Mouse (Mus musculus) liver, embryonic 14.5 days (tissue): ENCODE measurements around the gene Rpl10-ps3. TPM values are rescaled to one million over a fixed set of nuclear protein-coding genes. Genes with fewer than 3 reads are reported as not detected.

ENCODE experiments used
- ATAC-seq: fragments of 200-750 bp; cut with Nextera tagmentation; 2 replicates; pipeline ENCODE4 v1.8.0; 2017; ENCODE audit warnings: moderate number of reproducible peaks, mild to moderate bottlenecking, moderate library complexity; ENCODE audit not compliant: insufficient read depth
- DNase-seq, 3 experiments: peaks; one replicate each; pipeline ENCODE4 v3.0.0-alpha.2; 2012 to 2013; ENCODE audit warnings: low read depth in 3 of 3, low spot score in 3 of 3
- H3K27ac ChIP-seq: fragments of 300-500 bp; sonication (generic); 2 replicates; pipeline ENCODE4 v1.5.1; 2014; ENCODE audit warnings: moderate library complexity, mild to moderate bottlenecking, control low read depth, inconsistent platforms
- H3K27me3 ChIP-seq: fragments of 300-500 bp; sonication (generic); 2 replicates; pipeline ENCODE4 v1.6.1; 2014; ENCODE audit warnings: mild to moderate bottlenecking, low read length, moderate library complexity; ENCODE audit not compliant: control insufficient read depth, insufficient read depth
- H3K36me3 ChIP-seq: fragments of 300-500 bp; sonication (generic); replicated peaks from 2 replicates; pipeline ENCODE4 v1.6.1; 2014; ENCODE audit warnings: low read depth; ENCODE audit not compliant: control insufficient read depth, insufficient read depth
- H3K4me1 ChIP-seq, 2 experiments: fragments of 200-500 bp in 1 of 2; fragments of 300-500 bp in 1 of 2; sonication (generic) in 1 of 2; replicated peaks; 2 replicates each; pipeline ENCODE4 v1.6.1; 2012 to 2014; ENCODE audit warnings: antibody characterized with exemption in 1 of 2, inconsistent platforms in 1 of 2, low read length in 1 of 2; ENCODE audit not compliant: control insufficient read depth in 2 of 2, insufficient read depth in 2 of 2
- H3K4me2 ChIP-seq: fragments of 300-500 bp; sonication (generic); 2 replicates; pipeline ENCODE4 v1.6.1; 2014; ENCODE audit warnings: low read depth, mild to moderate bottlenecking, control low read depth, moderate library complexity
- H3K4me3 ChIP-seq, 2 experiments: fragments of 200-500 bp in 1 of 2; fragments of 300-500 bp in 1 of 2; sonication (generic) in 1 of 2; 2 replicates each; pipeline ENCODE4 v1.5.1; 2012 to 2014; ENCODE audit warnings: low read depth in 2 of 2, low read length in 2 of 2, mild to moderate bottlenecking in 2 of 2, control low read depth in 1 of 2, inconsistent platforms in 1 of 2, moderate library complexity in 1 of 2; ENCODE audit not compliant: insufficient read depth in 1 of 2
- H3K9ac ChIP-seq: fragments of 300-500 bp; sonication (generic); replicated peaks from 2 replicates; pipeline ENCODE4 v1.6.1; 2014; ENCODE audit warnings: mild to moderate bottlenecking, control low read depth, moderate library complexity
- H3K9me3 ChIP-seq: fragments of 300-500 bp; sonication (generic); 2 replicates; pipeline ENCODE4 v1.6.1; 2016; ENCODE audit warnings: low read length, mixed read lengths; ENCODE audit not compliant: control insufficient read depth
- CTCF ChIP-seq: IDR thresholded peaks from 2 replicates; pipeline ENCODE4 v1.5.1; 2016; ENCODE audit warnings: antibody characterized with exemption, low read depth, control low read depth
- EP300 ChIP-seq: IDR thresholded peaks from 2 replicates; pipeline ENCODE4 v1.6.1; 2016; ENCODE audit warnings: antibody characterized with exemption, low read depth
- WGBS: fragments of 180-500 bp; shearing (Covaris S2); extraction: QIAGEN DNeasy Blood & Tissue Kit; methylation state at CpG from one replicate; pipeline ENCODE4 v1.1.7; 2014; ENCODE audit not compliant: insufficient replicate concordance; 5-methylcytosine and 5-hydroxymethylcytosine counted together
- polyA plus RNA-seq, 2 experiments: library from polyadenylated mRNA; depleted of rRNA in 1 of 2; stranded (reverse) in 1 of 2; unstranded in 1 of 2; fragments of >200 nt; fragmentation: Nextera tagmentation in 1 of 2; extraction: Ambion mirVana in 1 of 2; gene quantifications; 2 replicates each; pipeline versions ENCODE4 v1.2.1 to v1.2.3; 2012 to 2014

Rpl10-ps3 gene
- polyA plus RNA-seq, 2 experiments: 66.7 to 308 TPM

DNA sequence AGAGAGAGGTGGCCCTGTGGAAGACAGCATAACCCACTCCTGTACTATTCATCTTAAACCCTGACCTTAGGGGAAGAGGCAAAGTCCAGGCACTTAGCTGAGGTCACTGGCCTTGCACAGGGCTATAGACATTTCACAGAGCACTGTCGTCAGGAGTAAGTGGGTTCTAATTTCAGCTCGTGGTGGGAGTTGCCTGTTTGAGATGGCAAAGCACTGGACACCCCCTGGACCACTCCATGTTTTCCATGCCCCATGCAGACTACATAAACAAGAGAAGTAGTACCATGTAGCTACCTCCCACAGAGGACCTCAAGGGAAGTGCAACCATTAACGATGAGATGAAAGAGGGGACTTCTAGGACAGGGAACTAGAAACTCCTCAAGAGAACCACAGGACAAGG lies 29.1 kb downstream of the Rpl10-ps3 start:
- H3K4me2 ChIP-seq: no peak overlapping the region
- WGBS: 31% methylated on average over 3 of the region's 3 CpGs
- no peaks in the 10 kb centered on the region for H3K4me1 ChIP-seq
- no peak for DNase-seq
- no peaks in the 10 kb centered on the region for H3K9me3 ChIP-seq
- no peak overlapping the region for H3K27ac ChIP-seq
- H3K9ac ChIP-seq: no peak overlapping the region
- TF ChIP-seq EP300 (no peak), CTCF (no peak)
- ATAC-seq: no peak
- H3K36me3 ChIP-seq: no peaks in the 10 kb centered on the region
- no peaks in the 10 kb centered on the region for H3K27me3 ChIP-seq
- H3K4me3 ChIP-seq: no peak overlapping the region

DNA sequence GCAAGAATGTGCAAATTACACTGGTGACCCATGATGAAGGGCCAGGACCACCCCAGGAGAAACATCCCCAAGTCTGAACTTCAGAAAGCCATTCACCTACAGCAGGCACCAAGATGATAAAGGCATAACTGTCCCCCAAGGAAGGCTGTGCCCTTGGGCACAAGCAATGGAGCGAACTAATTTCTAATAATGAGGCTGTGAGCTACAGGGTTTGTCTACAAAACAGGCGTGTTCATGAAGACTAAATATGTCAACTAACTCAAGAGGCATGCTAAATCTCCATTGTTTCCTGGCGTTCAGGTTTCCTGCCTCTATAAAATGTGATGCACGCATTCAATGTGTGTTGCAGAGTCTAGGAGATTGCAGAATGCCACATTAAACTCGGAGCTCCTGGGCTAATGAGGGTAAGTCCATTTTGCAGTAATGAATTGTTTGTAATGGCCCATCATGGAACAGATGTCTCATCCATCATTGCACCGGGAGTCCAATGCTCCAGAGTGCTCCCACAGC lies 33.7 kb downstream of the Rpl10-ps3 start:
- Histone ChIP-seq H3K4me2 (no peak overlapping the region), H3K4me1 (no peaks in the 10 kb centered on the region)
- no peak for TF ChIP-seq CTCF
- no peak for TF ChIP-seq EP300

DNA sequence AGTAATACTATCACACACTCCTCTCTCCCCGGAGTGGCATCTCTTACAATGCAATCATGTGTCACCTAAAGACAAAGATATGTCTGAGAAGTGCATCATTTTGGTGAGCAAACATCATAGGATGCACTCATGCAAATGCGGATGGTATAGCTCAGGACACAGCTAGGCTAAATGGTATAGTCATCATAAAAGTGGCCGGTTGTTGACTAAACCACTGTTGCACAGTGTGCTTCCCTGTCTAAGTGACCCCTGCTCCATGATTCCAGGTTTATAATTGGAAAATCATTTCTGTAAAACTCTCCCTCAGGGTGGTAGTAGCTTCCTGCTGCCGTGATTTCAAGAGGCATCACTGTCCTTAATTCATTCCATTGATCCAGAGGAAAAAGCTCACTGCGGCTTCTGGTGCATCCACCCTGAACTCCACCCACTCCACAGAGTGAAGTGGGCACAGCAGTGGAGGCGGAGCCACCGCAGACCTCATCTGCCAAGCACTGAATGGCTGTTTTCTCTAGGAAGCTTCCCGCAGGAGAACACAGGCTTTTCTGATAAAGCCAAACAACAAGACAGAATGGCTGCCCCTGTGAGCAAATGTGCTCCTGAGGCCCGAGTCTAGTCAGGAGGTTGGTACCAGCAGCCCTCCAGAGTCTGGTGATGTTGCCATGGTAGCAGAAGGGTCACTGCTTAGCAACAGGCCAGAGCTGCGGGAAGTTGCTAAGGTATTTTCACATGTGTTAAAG lies 38.9 kb downstream of the Rpl10-ps3 start:
- H3K27ac ChIP-seq: no peak overlapping the region
- no peaks in the 10 kb centered on the region for H3K9me3 ChIP-seq
- no peak for ATAC-seq
- H3K27me3 ChIP-seq: no peaks in the 10 kb centered on the region
- WGBS: 61% methylated on average over 10 of the region's 10 CpGs
- no peak overlapping the region for H3K4me3 ChIP-seq
- no peaks in the 10 kb centered on the region for H3K36me3 ChIP-seq
- no peak overlapping the region for H3K9ac ChIP-seq
- no peaks in the 10 kb centered on the region for H3K4me1 ChIP-seq
- TF ChIP-seq CTCF (no peak), EP300 (no peak)
- no peak for DNase-seq
- no peak overlapping the region for H3K4me2 ChIP-seq

More for the DNA sequence above, 33.7 kb downstream of the Rpl10-ps3 start:
- Histone ChIP-seq H3K9ac (no peak overlapping the region), H3K27ac (no peak overlapping the region), H3K36me3 (no peaks in the 10 kb centered on the region), H3K4me3 (no peak overlapping the region), H3K27me3 (no peaks in the 10 kb centered on the region), H3K9me3 (no peaks in the 10 kb centered on the region)
- ATAC-seq: no peak
- DNase-seq: no peak
- 59% methylated on average over 6 of the region's 6 CpGs for WGBS

DNA sequence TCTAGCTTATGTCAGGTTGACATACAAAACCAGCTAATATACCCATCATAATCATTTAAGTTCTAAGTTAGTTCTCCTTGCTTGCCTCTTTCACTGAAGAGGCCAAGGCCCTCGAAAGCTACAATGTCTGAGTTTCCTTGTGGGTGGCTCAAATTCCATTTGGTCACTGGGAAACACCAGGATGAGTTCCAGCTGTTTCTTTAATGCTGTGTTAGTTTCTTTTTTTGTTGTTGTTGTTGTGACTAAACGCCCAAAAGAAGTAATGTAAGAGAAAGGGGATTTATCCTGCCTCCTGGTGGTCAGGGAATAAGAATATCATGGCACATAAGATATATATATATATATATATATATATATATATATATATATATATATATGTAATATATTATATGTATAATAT lies 39.7 kb downstream of the Rpl10-ps3 start:
- no peaks in the 10 kb centered on the region for H3K27me3 ChIP-seq
- no peak overlapping the region for H3K4me3 ChIP-seq
- H3K36me3 ChIP-seq: no peaks in the 10 kb centered on the region
- ATAC-seq (no peak), DNase-seq (no peak)
- no peaks in the 10 kb centered on the region for H3K4me1 ChIP-seq
- no peak overlapping the region for H3K9ac ChIP-seq
- no peak overlapping the region for H3K4me2 ChIP-seq
- TF ChIP-seq CTCF (no peak), EP300 (no peak)
- 35% methylated on average over 2 of the region's 2 CpGs for WGBS
- no peak overlapping the region for H3K27ac ChIP-seq
- H3K9me3 ChIP-seq: no peaks in the 10 kb centered on the region

DNA sequence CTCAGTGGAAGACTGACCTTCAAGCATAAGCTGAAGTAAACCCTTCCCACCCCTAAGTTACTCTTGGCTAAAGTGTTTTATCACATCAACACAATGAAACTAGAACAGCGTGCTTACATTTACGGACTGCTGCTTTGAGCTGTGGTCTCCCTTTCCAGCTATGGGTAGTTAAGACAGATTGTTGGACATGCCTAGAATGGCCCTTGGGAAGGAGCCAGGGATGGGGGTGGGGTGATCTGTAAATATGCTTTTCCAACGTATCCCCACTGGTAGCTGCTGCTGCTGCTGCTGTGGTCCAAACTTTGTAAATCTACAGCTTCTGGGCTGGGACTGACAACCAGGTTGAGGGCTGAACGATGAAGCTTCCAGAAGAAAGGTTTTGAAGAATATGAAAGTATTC lies 40.8 kb downstream of the Rpl10-ps3 start:
- no peak for ATAC-seq
- no peak overlapping the region for H3K4me2 ChIP-seq
- H3K36me3 ChIP-seq: no peaks in the 10 kb centered on the region
- DNase-seq: no peak
- H3K9ac ChIP-seq: no peak overlapping the region
- no peaks in the 10 kb centered on the region for H3K4me1 ChIP-seq
- TF ChIP-seq CTCF: no peak
- TF ChIP-seq EP300: no peak
- no peak overlapping the region for H3K27ac ChIP-seq
- no peaks in the 10 kb centered on the region for H3K9me3 ChIP-seq
- no peaks in the 10 kb centered on the region for H3K27me3 ChIP-seq
- WGBS: 64% methylated on average over 4 of the region's 4 CpGs
- no peak overlapping the region for H3K4me3 ChIP-seq
